Mouse (Mus musculus): ENCODE data around the gene Anks1.

GRCm38 (mm10) chr17:28069446-28069845, 160.3 kb downstream of the Anks1 start:
- TF ChIP-seq CTCF (IDR thresholded peaks at IDR 0.05; ENCODE audit: low read depth, low read length) (no peak), GATA1 (IDR thresholded peaks at IDR 0.05; ENCODE audit: borderline replicate concordance, low read length) (no peak), TAL1 (conservative IDR thresholded peaks at IDR 0.05; ENCODE audit: low read depth, low read length) (no peak), POLR2AphosphoS5 (IDR thresholded peaks at IDR 0.05; ENCODE audit: insufficient replicate concordance, low read depth, low read length) (no peak), GATA2 (IDR thresholded peaks at IDR 0.05; ENCODE audit: borderline replicate concordance, low read depth, low read length) (no peak)
